Mouse (Mus musculus) embryo, embryonic 11.5 days (tissue): ENCODE results near the gene Nfkb1.

Experiments used
- DNase-seq: peaks from one replicate; pipeline ENCODE4 v3.0.0-alpha.2; 2012; ENCODE audit warnings: low read depth, low spot score

Gene Nfkb1

DNA sequence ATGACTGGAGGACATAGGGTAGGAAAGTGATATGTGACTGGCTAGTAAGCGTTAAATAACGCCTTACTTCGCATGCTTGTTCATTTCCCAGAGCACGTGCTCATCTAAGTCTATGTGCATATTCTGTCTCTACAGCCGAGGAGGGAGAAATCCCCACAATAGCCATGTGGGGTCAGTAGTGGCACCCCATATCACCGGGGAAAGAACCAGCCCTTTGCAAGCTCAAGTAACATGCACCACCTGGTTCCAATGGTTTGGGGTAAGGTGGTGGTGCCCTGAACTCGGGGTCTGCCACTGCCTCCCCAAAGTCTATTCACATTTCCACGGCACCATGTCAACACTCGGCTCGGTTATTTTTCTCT, 60.3 kb downstream of the Nfkb1 start:
- no peak for DNase-seq

DNA sequence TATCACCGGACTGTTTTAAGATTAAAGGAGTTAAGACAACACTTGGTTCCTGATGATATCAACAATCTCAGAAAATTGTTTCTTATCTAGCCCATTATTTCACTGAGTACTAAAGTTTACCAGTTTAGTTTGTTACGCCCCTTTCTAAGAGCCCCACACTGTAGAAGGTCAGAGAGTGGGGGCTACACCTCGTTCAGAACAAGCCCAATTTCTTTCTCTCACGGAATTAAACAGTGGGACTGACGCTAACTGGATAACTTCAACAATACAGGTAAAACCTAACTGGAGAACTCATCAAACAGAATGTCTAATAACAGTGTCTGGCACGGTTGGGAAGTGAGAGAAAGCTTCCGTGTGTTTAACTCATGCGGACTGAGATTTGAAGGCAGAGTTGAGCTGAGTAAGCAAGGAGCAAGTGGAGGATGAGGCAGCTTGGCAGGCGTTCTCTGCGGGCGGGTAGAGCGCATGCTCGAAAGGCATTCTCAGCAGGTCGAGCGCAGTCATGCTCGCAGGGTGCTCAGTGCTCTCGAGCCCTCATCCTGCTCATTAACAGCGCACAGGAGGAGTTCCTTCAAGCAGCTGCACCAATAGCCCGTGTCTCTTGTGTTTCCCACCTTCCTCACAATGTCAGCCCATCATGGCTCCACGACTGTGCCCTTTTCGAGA, 60.8 kb downstream of the Nfkb1 start:
- no peak for DNase-seq

DNA sequence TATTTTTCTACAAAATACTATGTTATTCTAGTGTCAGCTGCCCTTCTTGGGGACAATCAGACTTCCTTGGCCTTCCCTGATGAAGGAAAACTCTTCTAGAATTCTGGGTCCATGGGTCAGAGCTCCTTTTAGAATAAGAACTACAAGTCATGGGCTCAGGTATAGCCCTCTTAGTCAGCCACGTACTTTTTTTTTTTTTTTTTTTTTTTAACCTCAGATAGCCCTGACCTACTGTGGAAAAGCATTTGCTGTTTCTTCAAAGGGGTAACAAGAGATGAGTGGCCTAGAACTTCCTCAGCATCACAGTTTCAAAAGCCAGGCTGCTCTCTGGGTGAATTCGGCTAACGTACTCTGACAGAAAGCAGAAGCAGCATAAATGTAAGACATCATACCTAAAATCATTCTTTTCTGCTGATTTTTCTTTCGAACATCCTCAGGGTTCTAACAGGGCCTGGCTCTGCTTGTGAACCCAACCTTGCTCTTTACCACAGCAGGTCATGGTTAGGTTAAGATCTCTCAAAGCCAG, 61.5 kb downstream of the Nfkb1 start:
- no peak for DNase-seq

DNA sequence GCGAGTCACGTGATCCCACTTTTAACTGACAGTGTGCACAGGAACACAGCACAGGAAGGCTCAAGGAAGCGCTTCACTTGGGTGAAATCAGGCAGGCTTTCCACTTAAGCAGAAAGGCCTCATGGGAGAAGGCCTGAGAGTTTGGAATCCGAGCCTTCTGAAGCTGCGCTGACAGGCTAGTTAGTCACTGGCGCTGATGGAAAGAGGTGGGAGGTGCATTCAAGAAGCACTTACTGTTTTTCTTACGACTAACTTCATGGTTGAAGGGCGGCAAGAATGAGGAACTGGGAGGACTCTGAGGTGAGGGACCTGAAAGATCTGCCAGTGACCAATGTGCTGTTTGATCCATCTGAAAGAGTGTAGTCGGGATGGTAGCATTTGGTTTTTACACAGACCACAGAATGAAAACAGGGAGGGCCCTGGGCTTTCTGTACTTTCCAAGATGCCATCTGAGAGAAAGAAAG, 62.6 kb downstream of the Nfkb1 start:
- no peak for DNase-seq

DNA sequence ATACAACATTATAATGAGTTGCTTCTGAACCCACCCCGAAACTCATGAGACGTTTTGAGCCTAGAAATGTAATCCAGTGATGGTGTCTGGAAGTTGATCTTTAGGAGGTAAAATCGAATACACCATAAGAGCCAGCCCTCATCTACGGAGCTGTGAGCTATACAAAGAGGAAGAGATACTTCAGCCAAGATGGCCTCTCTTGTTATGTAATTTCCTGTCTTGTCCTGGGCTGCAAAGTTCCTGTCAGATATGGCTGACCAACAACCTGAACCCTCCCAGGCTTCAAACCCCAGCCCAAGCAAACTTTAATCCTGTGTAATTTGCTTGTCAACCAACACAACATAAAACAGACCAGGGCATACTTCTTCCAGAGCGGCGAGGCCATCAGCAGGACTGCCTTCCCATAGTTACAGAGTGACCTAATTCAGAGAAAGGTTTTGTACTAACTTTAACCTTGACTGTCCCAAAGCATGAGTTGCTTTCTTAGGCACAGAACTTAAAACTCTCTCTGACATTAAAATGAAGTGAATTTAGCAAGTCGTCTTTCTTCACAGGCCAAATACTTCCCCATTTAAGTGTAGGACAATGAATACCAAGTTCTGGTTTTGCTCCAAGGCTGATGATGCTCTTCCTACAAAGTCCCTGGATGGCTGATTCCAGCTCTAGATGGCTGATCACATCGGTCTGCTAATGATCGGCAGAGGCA, 63.2 kb downstream of the Nfkb1 start:
- no peak for DNase-seq

DNA sequence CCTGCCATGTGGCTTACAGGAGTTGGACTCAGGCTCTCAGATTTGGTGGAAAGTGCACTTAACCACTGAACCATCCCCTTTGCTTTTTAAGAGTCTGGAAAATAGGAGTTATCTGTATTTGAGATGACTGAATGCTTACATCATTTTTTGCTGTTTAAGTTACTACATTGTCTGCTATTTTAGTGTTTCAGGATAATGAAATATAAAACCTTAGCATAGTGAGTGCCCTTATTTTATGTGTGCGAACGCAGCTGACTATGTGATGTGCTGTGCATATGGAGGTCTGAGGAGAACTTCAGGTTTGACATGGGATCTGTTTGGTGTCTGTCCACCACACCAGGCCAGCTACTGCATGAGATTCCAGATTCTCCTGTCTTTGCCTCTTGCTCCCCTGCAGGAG, 66.1 kb downstream of the Nfkb1 start:
- DNase-seq = no peak

DNA sequence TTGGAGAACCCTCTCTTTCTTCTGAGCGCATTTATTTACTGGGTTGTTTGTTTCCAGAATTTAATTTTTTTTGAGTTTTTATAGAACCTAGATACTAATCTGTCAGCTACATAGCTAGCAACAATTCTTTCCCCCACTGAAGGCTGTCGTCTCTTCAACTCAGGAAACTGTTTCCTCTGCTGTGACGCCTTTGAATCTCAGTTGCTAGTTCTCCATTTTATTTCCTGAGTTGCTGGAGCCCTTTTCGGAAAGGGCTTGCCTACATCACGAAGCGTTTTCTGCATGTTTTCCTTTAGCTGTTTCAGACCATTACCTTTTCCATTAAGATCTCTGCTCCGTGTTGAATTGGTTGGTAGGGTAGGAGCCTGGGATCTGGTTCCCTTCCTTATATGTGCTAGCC, 74.6 kb downstream of the Nfkb1 start:
- no peak for DNase-seq

DNA sequence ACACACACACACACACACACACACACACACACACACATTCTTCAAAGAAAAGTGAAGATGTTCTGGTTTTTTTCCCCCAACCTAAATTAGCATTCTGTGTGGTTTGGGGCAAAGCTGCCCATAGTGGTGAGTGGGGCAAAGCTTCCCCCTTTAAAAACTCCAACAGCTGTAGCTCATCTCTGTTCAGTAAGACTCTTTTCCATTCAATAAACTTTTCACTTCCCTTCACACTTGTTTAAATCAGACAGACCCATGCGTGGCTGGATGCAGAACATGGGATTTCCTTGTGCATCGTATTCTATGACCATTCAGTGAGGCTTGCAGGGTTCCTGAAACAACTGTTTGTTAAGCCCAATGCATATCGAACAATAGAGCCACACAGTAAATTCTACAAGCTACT, 77.0 kb downstream of the Nfkb1 start:
- no peak for DNase-seq

DNA sequence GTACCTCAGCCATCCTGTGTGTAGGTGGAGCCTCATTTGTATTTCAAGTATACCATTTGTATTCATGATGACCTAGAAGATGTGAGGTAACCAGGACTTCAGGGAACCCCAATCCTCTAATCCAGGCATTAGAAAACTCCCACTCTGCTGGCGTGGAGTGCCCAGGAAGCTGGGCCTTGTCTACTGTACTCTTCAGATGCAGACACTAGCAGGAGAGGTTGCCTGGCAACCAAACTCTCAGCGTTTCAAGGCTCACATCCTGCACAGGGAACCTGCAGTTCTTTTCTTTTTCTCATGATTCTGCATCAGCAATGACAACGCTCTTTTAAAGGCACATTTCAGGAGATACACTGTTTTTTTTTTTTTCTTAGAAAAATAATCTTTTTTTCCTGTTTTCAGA, 81.1 kb downstream of the Nfkb1 start:
- no peak for DNase-seq

DNA sequence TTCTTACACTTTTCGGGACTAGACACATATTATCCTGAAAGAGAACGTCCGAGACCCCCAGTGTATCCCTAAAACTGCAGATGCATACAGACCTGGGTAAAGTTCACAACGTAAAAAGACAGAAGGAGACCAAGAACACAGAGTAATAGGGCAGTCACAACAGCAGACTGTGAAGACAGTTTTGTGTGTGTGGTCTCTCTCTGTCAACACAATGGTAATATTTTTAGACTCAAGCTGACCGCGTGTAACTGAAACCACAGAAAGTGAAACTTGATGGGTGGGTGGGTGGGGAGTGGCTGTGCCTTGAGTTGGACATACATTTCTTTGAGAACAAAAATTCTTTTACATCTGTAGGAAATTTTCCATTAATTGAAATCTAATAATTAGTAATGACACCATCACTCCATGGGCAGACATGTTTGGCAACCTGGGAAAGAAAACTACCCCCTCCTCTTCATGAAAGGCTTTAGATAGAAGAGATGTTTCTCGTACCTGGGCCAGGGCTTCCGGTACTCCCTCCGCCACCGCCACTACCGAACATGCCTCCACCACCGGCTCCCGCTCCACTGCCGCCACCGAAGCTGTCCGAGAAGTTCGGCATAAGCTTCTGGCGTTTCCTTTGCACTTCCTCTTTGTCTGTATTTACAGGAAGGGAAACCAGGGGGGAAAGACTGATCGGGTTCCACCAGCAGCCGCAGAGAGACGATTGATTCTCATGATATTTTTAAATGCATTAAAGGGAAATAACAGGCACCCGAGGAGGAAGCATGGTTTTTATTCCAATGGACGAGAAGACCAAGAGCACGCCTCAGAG, 83.5 kb downstream of the Nfkb1 start:
- no peak for DNase-seq

DNA sequence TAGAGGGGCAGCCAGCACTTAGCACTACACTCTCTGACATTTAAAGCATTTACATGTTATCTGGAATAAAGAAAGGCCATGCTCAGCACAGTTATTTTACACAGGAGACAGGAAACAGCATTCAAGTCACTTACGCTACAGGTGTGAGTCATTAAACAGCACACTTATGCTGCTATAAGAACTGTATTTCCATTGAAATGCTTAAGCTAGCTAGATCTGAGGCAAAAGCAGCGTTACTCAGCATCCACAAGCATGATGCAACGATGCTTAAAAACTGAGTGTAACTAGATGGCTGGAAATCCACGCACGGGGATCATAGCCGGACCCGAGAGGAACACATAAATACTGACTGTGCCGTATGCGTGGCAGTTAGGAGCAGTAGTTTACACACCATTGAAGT, 84.3 kb downstream of the Nfkb1 start:
- DNase-seq = no peak

DNA sequence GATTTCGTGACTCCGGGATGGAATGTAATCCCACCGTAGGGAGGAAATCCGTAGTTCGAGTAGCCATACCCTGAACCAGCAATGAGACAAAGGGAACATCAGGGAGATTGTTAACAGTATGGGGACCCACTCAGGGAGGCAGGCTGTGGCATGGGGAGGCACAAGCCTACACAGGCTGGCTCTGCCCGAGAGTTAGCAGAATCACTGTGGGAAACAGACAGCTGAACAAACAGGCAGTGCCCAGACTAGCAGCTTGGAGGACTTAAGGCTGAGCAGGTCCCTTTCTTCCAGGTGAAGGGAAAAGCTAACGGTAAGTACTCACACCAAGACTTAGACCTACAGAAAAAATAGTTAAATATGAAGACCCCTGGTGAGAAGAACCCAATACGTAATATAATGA, 84.8 kb downstream of the Nfkb1 start:
- no peak for DNase-seq

DNA sequence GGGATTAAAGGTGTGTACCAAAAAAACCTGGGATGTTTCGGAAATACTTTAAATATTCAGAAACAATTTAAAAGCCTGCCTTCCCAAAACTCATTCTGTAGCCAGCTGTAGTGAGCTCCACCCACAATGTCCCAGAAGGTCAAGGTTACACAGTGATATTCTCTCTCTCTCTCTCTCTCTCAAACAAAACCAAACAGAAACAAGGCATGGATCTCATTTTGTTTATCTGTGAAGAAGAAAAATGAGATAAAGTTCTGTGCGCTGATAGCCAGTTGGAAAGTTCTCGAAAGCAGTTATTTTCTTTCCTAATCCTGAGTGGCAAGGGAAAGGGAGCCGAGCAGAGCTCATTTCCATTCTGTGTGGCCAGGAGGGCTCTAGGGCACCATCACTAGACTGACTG, 85.9 kb downstream of the Nfkb1 start:
- no peak for DNase-seq

DNA sequence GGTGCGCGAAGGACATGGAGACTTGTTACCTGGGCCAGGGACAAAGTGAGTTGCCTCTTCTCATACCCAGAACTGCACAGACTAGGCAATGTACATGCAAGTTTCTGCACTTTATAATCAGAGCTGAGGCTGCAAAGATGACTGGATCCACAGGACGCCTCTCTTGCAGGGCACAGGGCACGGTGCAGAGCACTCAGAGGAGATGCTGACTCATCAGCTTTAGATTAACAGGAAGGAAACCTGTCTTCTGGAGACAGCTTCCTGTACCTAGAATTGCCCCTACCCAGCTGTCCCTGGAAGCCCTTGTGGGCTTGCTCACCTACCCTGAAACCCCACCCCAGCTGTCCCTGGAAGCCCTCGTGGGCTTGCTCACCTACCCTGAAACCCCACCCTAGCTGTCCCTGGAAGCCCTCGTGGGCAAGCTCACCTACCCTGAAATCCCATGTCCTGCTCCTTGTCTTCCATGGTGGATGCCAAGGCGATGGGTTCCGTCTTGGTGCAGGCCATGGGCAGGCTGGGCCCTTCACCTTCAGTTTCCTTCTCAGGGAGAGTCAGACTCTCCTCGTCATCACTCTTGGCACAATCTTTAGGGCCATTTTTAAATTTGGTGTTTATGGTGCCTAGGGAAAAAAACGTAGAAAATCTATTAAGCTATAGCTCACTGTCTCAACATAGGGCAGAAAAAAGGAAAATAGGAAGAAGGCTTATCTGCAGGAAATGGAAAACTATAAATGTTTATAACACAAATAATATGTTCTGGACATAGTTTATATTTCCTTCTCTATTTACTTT, 86.5 kb downstream of the Nfkb1 start:
- no peak for DNase-seq

DNA sequence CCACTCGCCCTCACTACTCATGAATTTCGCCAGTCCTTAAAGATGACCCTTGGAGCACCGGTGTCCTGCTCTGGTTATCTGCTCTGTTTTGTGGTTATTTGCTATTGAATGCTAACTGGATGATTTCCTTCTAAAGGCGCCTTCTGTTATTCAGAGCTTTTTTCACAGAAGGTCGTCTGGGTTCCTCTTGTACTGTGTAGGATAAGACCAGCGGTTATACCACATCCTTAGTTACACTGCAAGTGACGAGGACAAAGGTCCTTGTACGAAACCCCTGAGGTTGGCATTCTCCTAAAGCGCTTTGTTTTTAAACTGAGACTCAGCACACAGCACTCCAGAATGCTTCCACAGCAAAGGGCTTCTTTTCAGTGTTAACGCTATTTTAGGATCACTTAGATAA, 88.6 kb downstream of the Nfkb1 start:
- DNase-seq = no peak

DNA sequence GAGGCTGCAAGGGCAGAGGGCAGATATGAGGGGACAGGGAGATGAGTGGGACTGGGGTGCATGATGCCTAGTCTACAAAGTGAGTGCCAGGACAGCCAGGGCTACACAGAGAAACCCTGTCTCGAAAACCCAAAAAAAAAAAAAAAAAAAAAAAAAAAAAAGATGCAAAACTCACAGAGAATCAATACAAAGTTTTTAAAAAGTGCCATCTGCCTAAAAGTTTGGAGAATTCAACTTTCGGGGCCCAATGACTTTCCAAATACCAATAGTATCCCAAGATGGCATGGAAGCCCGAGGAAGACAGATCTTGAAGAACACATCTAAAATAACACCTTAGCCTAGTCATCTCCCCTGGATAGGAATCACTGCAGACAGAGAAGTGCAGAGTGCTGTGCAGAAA, 93.0 kb downstream of the Nfkb1 start:
- no peak for DNase-seq

DNA sequence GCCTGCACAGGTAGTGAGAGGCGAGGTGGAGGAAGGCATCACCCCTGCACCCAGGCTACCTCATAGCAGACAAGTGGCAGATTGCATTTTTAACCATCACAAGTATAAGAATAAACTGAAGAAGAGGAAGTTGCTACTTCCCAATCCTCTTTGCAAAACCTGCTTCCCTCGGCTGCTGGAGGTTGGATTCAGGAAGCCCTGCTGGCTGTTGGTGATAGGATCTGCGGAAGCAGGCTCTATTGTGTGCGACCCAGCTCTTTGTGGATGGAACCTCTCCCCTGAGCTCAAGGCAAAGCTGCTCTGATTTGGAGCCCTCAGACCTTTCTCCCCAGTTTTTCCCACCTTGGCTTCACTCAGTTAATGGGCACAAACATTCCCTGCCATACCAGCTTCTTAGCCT, 94.3 kb downstream of the Nfkb1 start:
- DNase-seq = no peak

DNA sequence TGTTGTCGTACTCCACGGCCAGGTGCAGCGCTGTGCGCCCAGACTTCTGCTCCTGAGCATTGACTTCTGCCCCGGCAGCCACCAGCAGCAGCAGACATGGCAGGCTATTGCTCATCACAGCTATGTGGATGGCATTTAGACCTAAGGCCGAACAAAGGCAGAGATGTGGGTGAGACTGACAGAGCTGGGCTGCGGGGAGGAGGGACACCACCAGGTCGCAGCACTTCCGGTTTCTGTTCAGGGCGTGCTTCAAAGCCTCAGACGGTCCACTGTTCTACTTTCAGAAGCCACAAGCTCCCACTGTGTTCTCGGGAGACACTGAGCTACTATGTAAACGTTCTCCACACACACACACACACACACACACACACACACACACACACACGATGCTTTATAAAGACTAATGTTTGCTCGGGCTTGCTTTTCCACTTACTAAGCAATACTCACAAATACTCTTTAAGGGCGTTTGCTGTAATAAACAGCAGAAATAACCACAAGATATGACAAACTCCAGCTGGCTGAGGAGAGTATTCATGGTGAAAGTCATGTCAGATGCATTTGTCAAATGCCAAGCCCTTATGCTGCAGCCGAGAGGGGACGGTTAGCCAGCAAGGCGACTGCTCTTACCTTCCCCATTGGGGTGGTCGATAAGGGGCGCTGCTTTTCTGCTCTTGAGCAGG, 97.0 kb downstream of the Nfkb1 start:
- no peak for DNase-seq

DNA sequence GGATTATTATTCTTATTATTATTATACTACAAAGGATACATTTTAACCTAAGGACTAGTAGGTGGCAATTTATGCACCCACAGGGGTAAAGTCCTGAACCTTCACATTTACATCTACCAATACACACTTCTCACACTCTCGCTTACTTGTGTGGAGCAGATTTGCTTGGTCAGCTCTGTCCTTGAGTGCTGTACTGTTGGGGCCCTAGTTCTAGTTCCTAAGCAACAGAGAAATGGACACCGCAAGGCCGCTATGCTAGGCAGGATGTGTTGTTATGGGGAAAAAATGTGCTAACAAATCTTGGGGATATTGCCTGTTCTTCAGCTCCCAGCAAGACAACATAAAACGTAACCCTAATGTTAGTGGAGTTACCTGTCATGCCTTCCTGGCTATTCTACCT, 99.3 kb downstream of the Nfkb1 start:
- DNase-seq = no peak

DNA sequence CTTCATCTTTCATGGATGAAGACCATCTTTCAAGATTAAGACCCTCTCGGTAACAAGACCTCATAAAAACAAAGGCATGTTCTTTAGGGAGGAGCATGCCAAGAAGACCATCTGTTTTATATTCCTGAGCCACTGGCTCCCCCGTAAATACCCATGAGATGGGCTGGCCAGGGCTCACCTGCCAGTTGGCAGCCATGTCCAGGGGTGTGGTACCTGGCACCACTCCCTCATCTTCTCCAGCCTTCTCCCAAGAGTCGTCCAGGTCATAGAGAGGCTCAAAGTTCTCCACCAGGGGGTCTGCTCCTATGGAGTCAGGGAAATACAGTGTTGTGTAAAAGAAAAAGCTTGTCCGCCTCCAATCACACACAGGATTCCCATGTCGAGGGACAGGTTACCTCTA, 100.0 kb downstream of the Nfkb1 start:
- DNase-seq = no peak

DNA sequence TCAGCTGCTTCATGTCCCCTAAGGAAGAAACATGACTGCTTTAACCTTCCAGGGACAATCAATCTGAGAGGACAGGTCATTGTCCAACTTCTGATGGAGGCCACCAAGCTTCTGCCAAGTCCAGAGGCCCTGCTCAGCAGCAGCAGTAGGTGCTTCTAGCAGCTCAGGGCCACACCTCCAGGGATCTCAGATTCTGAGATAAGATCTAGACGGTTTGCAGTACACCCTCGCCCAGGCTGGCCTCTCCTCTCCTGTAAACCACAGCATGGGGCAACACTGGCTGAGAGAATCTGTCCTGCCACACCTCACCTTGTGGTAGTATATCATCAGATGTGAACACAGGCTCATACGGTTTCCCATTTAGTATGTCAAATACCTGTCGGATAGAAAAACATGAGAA, 100.9 kb downstream of the Nfkb1 start:
- no peak for DNase-seq
